Mouse (Mus musculus): ENCODE data around the gene Lrrc42.

DNA sequence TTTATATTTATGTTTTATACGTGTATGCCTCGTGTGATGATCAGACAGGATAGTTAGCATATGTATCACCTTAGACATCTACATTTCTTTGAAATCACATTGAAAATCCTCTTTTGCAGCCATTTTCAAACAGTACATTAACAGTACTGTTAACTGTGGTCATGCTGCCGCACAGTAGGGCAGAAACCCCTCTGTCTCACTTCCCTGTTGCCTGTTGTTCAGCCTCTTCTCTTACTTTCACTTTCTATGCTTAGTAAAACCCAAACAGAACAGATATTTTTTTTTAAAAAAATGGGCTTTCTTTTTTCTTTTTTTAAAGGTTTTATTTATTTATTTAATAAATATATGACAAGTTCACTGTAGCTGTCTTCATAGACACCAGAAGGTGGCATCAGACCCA lies 59.5 kb downstream of the Lrrc42 start:
- TF ChIP-seq POLR2A (IDR thresholded peaks at IDR 0.05; ENCODE audit: extremely low read depth, insufficient read depth, low read length) (no peak), CTCF (IDR thresholded peaks at IDR 0.05; ENCODE audit: low read depth, low read length) (no peak)
